Mouse (Mus musculus): ENCODE results near the gene Grik5.

DNA sequence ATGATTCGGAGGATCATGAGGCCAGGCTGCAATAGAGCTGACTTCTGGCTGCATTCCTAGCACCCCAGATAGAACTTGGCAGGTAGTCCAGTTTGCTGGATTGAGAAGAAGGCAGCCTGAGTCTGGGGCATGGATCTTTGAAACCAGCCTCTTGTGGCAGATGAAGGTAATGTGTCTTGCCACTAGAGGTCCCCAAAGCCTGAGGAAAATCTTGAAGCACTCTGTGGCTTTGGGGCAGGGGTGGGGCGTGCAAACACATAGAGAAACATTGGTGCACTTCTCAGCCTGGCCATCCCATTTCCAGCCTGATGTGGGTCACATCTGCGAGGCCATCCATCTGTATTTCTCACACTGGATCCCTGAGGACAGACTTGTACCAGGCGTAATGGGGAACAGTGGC, 10.4 kb upstream of the Grik5 start:
- TF ChIP-seq CTCF (IDR thresholded peaks at IDR 0.05; ENCODE audit: control insufficient read depth, insufficient read depth, insufficient read length) (no peak), USF1 (IDR thresholded peaks at IDR 0.05; ENCODE audit: low read depth) (no peak), MYOG (IDR thresholded peaks at IDR 0.05; ENCODE audit: control insufficient read depth, extremely low read depth, insufficient read length) (no peak), MAX (IDR thresholded peaks at IDR 0.05) (no peak), CEBPB (IDR thresholded peaks at IDR 0.05; ENCODE audit: low read depth) (no peak), MYOD1 (IDR thresholded peaks at IDR 0.05; ENCODE audit: control insufficient read depth, insufficient read length, low read depth) (no peak)

Data from C2C12 (cell line).